ENCODE assay signal across 21 mouse cellular contexts in genomic region chr3:102276758-102277157, GRCm38 (mm10).
"Had no signal": no experiment of that assay in that cellular context is flagged by ENCODE, and none has a peak within 500 bp of the region (broad histone marks: within the 10 kb centered on the region; RNA-seq: fewer than 3 reads in every experiment).

No protein-coding gene starts in this region.

- H3K4me3 ChIP-seq: liver, embryonic 13.5 days; liver, embryonic 15.5 days; midbrain, embryonic 10.5 days; midbrain, embryonic 12.5 days; myocyte; neural tube, embryonic 13.5 days; neural tube, embryonic 15.5 days had no signal

- H3K4me2 ChIP-seq: liver, embryonic 11.5 days; liver, embryonic 13.5 days; liver, embryonic 15.5 days; lung, embryonic 14.5 days; midbrain, embryonic 12.5 days; neural tube, embryonic 13.5 days; neural tube, embryonic 15.5 days had no signal

- ATAC-seq: liver, postnatal 0 days; midbrain, embryonic 16.5 days had no signal

- H3K9ac ChIP-seq: liver, embryonic 13.5 days; liver, embryonic 15.5 days; liver, postnatal 0 days; lung, embryonic 14.5 days; midbrain, embryonic 12.5 days; neural tube, embryonic 13.5 days; neural tube, embryonic 15.5 days had no signal

- H3K27ac ChIP-seq: liver, embryonic 13.5 days; liver, embryonic 15.5 days; midbrain, embryonic 10.5 days; midbrain, embryonic 12.5 days; neural tube, embryonic 13.5 days; neural tube, embryonic 15.5 days had no signal

- H3K4me1 ChIP-seq: liver, embryonic 13.5 days; liver, embryonic 15.5 days; midbrain, embryonic 12.5 days; neural tube, embryonic 13.5 days; neural tube, embryonic 15.5 days had no signal

- H3K36me3 ChIP-seq: liver, embryonic 13.5 days; liver, embryonic 15.5 days; midbrain, embryonic 10.5 days; midbrain, embryonic 12.5 days; neural tube, embryonic 13.5 days; neural tube, embryonic 15.5 days had no signal

- DNase-seq: liver; liver, embryonic 13.5 days; liver, postnatal 0 days; midbrain, embryonic 14.5 days; retina, postnatal 1 day; right cerebral cortex, adult 18-20 months; right cerebral cortex, postnatal 25 days; right cerebral cortex, postnatal 4 days; spleen, adult 18-20 months; thymus, adult 18-20 months; thymus, postnatal 14 days; thymus, postnatal 36 days had no signal

- H3K9me3 ChIP-seq: liver, embryonic 13.5 days; liver, embryonic 15.5 days; midbrain, embryonic 10.5 days; midbrain, embryonic 12.5 days; neural tube, embryonic 13.5 days; neural tube, embryonic 15.5 days had no signal

- H3K27me3 ChIP-seq: liver, embryonic 13.5 days; liver, embryonic 15.5 days; midbrain, embryonic 12.5 days; neural tube, embryonic 13.5 days; neural tube, embryonic 15.5 days had no signal
